Mouse (Mus musculus): ENCODE measurements at regions not wholly inside any gene's neighbourhood (a gene's known extent, or its start where the extent isn't known, plus 50 kb on each side); places are given as distances from the start of the nearest gene placed in this dataset.

- no peak for DNase-seq (ENCODE audit: low read depth, low spot score)
Measured at GRCm38 (mm10) chr2:57424879-57425278, 187.4 kb downstream of the Gpd2 start.

GRCm38 (mm10) chr2:57425439-57425838 lies 188.0 kb downstream of the Gpd2 start:
- DNase-seq (ENCODE audit: low read depth, low spot score): no peak

GRCm38 (mm10) chr2:57450996-57451770 lies 213.7 kb downstream of the Gpd2 start:
- DNase-seq (ENCODE audit: low read depth, low spot score): no peak

- DNase-seq (ENCODE audit: low read depth, low spot score): no peak
Measured at GRCm38 (mm10) chr2:57453896-57454679, 216.7 kb downstream of the Gpd2 start.

GRCm38 (mm10) chr2:57459901-57460300 lies 222.5 kb downstream of the Gpd2 start:
- DNase-seq (ENCODE audit: low read depth, low spot score): no peak

- peak; percentile 4 for DNase-seq (ENCODE audit: low read depth, low spot score)
Measured at GRCm38 (mm10) chr2:57473873-57474272, 236.4 kb downstream of the Gpd2 start.

- DNase-seq (ENCODE audit: low read depth, low spot score): no peak
Measured at GRCm38 (mm10) chr2:57492116-57492515, 254.7 kb downstream of the Gpd2 start.

- DNase-seq (ENCODE audit: low read depth, low spot score): no peak
Measured at GRCm38 (mm10) chr2:57492914-57493621, 255.6 kb downstream of the Gpd2 start.

- DNase-seq (ENCODE audit: low read depth, low spot score): no peak
Measured at GRCm38 (mm10) chr2:57496315-57496954, 259.0 kb downstream of the Gpd2 start.

GRCm38 (mm10) chr2:57497933-57498332 lies 260.5 kb downstream of the Gpd2 start:
- DNase-seq (ENCODE audit: low read depth, low spot score): no peak

- DNase-seq (ENCODE audit: low read depth, low spot score): no peak
Measured at GRCm38 (mm10) chr2:57504678-57505077, 267.2 kb downstream of the Gpd2 start.

GRCm38 (mm10) chr2:57522465-57522864 lies 285.0 kb downstream of the Gpd2 start:
- no peak for DNase-seq (ENCODE audit: low read depth, low spot score)

GRCm38 (mm10) chr2:57522983-57523382 lies 285.5 kb downstream of the Gpd2 start:
- DNase-seq (ENCODE audit: low read depth, low spot score): no peak

GRCm38 (mm10) chr2:57527966-57528365 lies 290.5 kb downstream of the Gpd2 start:
- no peak for DNase-seq (ENCODE audit: low read depth, low spot score)

GRCm38 (mm10) chr2:57539842-57540241 lies 302.4 kb downstream of the Gpd2 start:
- no peak for DNase-seq (ENCODE audit: low read depth, low spot score)

- no peak for DNase-seq (ENCODE audit: low read depth, low spot score)
Measured at GRCm38 (mm10) chr2:57565258-57565657, 327.8 kb downstream of the Gpd2 start.

GRCm38 (mm10) chr2:57566103-57566502 lies 328.7 kb downstream of the Gpd2 start:
- DNase-seq (ENCODE audit: low read depth, low spot score): no peak

GRCm38 (mm10) chr2:57567183-57567582 lies 329.7 kb downstream of the Gpd2 start:
- DNase-seq (ENCODE audit: low read depth, low spot score): no peak

GRCm38 (mm10) chr2:57587065-57587464 lies 349.6 kb downstream of the Gpd2 start:
- no peak for DNase-seq (ENCODE audit: low read depth, low spot score)

- DNase-seq (ENCODE audit: low read depth, low spot score): no peak
Measured at GRCm38 (mm10) chr2:57593558-57593957, 356.1 kb downstream of the Gpd2 start.

GRCm38 (mm10) chr2:57597694-57598358 lies 360.4 kb downstream of the Gpd2 start:
- no peak for DNase-seq (ENCODE audit: low read depth, low spot score)
